ENCODE assay signal across 12 mouse cellular contexts in the genomic region with DNA sequence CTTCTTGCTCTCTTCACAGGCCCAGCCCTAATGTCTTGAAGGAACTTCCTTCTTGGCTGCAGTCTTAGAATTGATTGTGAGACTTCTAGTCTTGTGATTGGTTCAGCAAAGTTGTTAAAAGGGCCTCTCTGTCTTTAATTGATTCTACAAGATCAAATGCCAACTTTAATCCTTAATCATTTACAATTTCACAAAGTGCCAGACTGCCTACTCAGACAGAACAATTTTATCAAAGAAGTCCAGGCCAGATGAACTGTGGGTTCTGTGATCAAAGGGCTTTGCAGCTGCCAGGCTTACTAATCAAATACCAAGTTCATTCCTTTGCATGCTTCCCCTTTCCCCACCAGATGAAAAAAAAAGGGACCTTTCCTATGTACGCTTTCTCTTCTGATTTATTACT. TPM values are rescaled to one million over a fixed set of nuclear protein-coding genes. Genes with fewer than 3 reads are reported as not detected.
DNase-seq lines count a peak whose midpoint lies in the region; ATAC-seq lines count a peak whose summit lies in the region.
"Had no signal": no experiment of that assay in that cellular context is flagged by ENCODE, and none has a peak within 500 bp of the region (broad histone marks: within the 10 kb centered on the region; RNA-seq: fewer than 3 reads in every experiment).

No protein-coding gene starts in this region.

- no peak for DNase-seq in liver, embryonic 11.5 days (ENCODE audit: low spot score)
- peak; percentile 49 to 78 for DNase-seq in kidney, adult 8-10 months
- DNase-seq in splenic B cell, adult 2 months (ENCODE audit: low read depth, low spot score) = peak; percentile 20
- no peak for DNase-seq in urinary bladder, adult 2 months (ENCODE audit: low spot score)
- DNase-seq: right cerebral cortex, postnatal 25 days had no signal

- ATAC-seq in liver, embryonic 16.5 days (ENCODE audit: low read depth) = no peak
- no peak for ATAC-seq in liver, embryonic 11.5 days (replicated peaks; ENCODE audit: low FRiP score)
- peak; percentile 71 for ATAC-seq in common myeloid progenitor, adult 5-6 weeks (replicated peaks; ENCODE audit: low read depth, poor library complexity, severe bottlenecking)
- ATAC-seq in hindbrain, embryonic 13.5 days (ENCODE audit: low FRiP score) = no peak
- ATAC-seq: activated CD4-positive, CD25-positive, alpha-beta regulatory T cell, adult 4 months had no signal

- 42% methylated on average over 1 of the region's 1 CpGs for WGBS in liver, embryonic 16.5 days (ENCODE audit: insufficient replicate concordance)
- 75% methylated on average over 1 of the region's 1 CpGs for WGBS in liver, embryonic 11.5 days
- WGBS in hindbrain, embryonic 13.5 days = 83% methylated on average over 1 of the region's 1 CpGs

- no peaks in the 10 kb centered on the region for H3K27me3 ChIP-seq in liver, embryonic 16.5 days (ENCODE audit: control insufficient read depth, insufficient read depth, low read depth, low read length)
- no peaks in the 10 kb centered on the region for H3K27me3 ChIP-seq in liver, embryonic 11.5 days (replicated peaks; ENCODE audit: control insufficient read depth, insufficient read depth, low read length)
- no peaks in the 10 kb centered on the region for H3K27me3 ChIP-seq in splenic B cell, adult 2 months (ENCODE audit: control insufficient read depth, insufficient read depth, low read length, poor library complexity, severe bottlenecking)
- H3K27me3 ChIP-seq in hindbrain, embryonic 13.5 days = no peaks in the 10 kb centered on the region
- H3K27me3 ChIP-seq: heart, embryonic 13.5 days; neural tube, embryonic 12.5 days had no signal

- H3K27ac ChIP-seq in liver, embryonic 16.5 days (ENCODE audit: low read length) = peak overlapping the region; percentile 37; the same call in 1 of the 2 replicates
- no peak overlapping the region for H3K27ac ChIP-seq in liver, embryonic 11.5 days (ENCODE audit: low read depth, low read length)
- no peak overlapping the region for H3K27ac ChIP-seq in hindbrain, embryonic 13.5 days
- H3K27ac ChIP-seq: neural tube, embryonic 12.5 days had no signal

- H3K4me3 ChIP-seq in liver, embryonic 16.5 days (ENCODE audit: low read depth, low read length) = no peak overlapping the region
- no peak overlapping the region for H3K4me3 ChIP-seq in liver, embryonic 11.5 days (ENCODE audit: low read depth, low read length)
- no peak overlapping the region for H3K4me3 ChIP-seq in hindbrain, embryonic 13.5 days
- H3K4me3 ChIP-seq: heart, embryonic 13.5 days; neural tube, embryonic 12.5 days had no signal

- H3K4me2 ChIP-seq in liver, embryonic 16.5 days (ENCODE audit: low read depth, low read length) = no peak overlapping the region
- no peak overlapping the region for H3K4me2 ChIP-seq in liver, embryonic 11.5 days
- no peak overlapping the region for H3K4me2 ChIP-seq in hindbrain, embryonic 13.5 days
- H3K4me2 ChIP-seq: heart, embryonic 13.5 days; neural tube, embryonic 12.5 days had no signal

- no peaks in the 10 kb centered on the region for H3K9me3 ChIP-seq in liver, embryonic 16.5 days (replicated peaks; ENCODE audit: control insufficient read depth, low read length)
- no peaks in the 10 kb centered on the region for H3K9me3 ChIP-seq in liver, embryonic 11.5 days (ENCODE audit: control insufficient read depth, low read length)
- no peaks in the 10 kb centered on the region for H3K9me3 ChIP-seq in hindbrain, embryonic 13.5 days
- H3K9me3 ChIP-seq: heart, embryonic 13.5 days; neural tube, embryonic 12.5 days had no signal

- no peak overlapping the region for H3K9ac ChIP-seq in liver, embryonic 16.5 days (ENCODE audit: low read depth, low read length)
- no peak overlapping the region for H3K9ac ChIP-seq in liver, embryonic 11.5 days (ENCODE audit: low read depth, low read length)
- H3K9ac ChIP-seq in hindbrain, embryonic 13.5 days = no peak overlapping the region
- H3K9ac ChIP-seq: heart, embryonic 13.5 days had no signal

- H3K36me3 ChIP-seq in liver, embryonic 16.5 days (ENCODE audit: control insufficient read depth, insufficient read depth) = no peaks in the 10 kb centered on the region
- H3K36me3 ChIP-seq in liver, embryonic 11.5 days (ENCODE audit: control insufficient read depth, insufficient read depth, low read length) = no peaks in the 10 kb centered on the region
- no peaks in the 10 kb centered on the region for H3K36me3 ChIP-seq in splenic B cell, adult 2 months (ENCODE audit: control insufficient read depth, insufficient read depth, low read length, poor library complexity, severe bottlenecking)
- H3K36me3 ChIP-seq in hindbrain, embryonic 13.5 days = 0 out of 2 replicates have a peak, but pooled peaks cover 4% of the 10 kb centered on the region

- H3K4me1 ChIP-seq in liver, embryonic 16.5 days (ENCODE audit: control insufficient read depth, low read depth, low read length) = peaks cover 17% of the 10 kb centered on the region
- H3K4me1 ChIP-seq in liver, embryonic 11.5 days (replicated peaks; ENCODE audit: control insufficient read depth, insufficient read depth, low read length) = peaks cover 6% of the 10 kb centered on the region; the same call in 1 of the 2 replicates
- H3K4me1 ChIP-seq in hindbrain, embryonic 13.5 days (replicated peaks) = peaks cover 6% of the 10 kb centered on the region

RNA-seq across cellular contexts. Expression of a gene that starts 13.4 kb away (rescaled TPM):
- 0.39 and 0.77 TPM in 2 replicates for polyA plus RNA-seq in liver, embryonic 16.5 days (2015; fragmentation: Nextera tagmentation; extraction: Ambion mirVana)
- 1.7 and 2.0 TPM in 2 replicates for polyA plus RNA-seq in liver, embryonic 11.5 days (2014; fragmentation: Nextera tagmentation; extraction: Ambion mirVana)
- total RNA-seq in common myeloid progenitor, adult 5-6 weeks (2017) = 0.15 TPM in 1 of 2 replicates, not detected in the other
- polyA plus RNA-seq in hindbrain, embryonic 13.5 days (2015; fragmentation: Nextera tagmentation; extraction: Ambion mirVana) = 1.4 TPM in 2 replicates
- 0.04 TPM in 1 of 2 replicates, not detected in the other for polyA plus RNA-seq in urinary bladder, adult 2 months (2012; rRNA removed)
- total RNA-seq: left cerebral cortex, postnatal 36 days had no signal

RNA-seq across cellular contexts. Expression of a gene that starts 21.5 kb away (rescaled TPM):
- polyA plus RNA-seq in liver, embryonic 16.5 days (2015; fragmentation: Nextera tagmentation; extraction: Ambion mirVana) = 5.9 and 6.6 TPM in 2 replicates
- 12.4 and 13.1 TPM in 2 replicates for polyA plus RNA-seq in liver, embryonic 11.5 days (2014; fragmentation: Nextera tagmentation; extraction: Ambion mirVana)
- total RNA-seq in common myeloid progenitor, adult 5-6 weeks (2017) = 16.2 and 25.1 TPM in 2 replicates
- polyA plus RNA-seq in hindbrain, embryonic 13.5 days (2015; fragmentation: Nextera tagmentation; extraction: Ambion mirVana) = 8.6 and 10.1 TPM in 2 replicates
- polyA plus RNA-seq in urinary bladder, adult 2 months (2012; rRNA removed) = 8.1 and 8.2 TPM in 2 replicates

RNA-seq across cellular contexts. Expression of a gene that starts 21.6 kb away (rescaled TPM):
- 59.2 and 59.4 TPM in 2 replicates for polyA plus RNA-seq in liver, embryonic 16.5 days (2015; fragmentation: Nextera tagmentation; extraction: Ambion mirVana)
- polyA plus RNA-seq in liver, embryonic 11.5 days (2014; fragmentation: Nextera tagmentation; extraction: Ambion mirVana) = 159 and 166 TPM in 2 replicates
- 391 and 469 TPM in 2 replicates for total RNA-seq in common myeloid progenitor, adult 5-6 weeks (2017)
- 186 and 191 TPM in 2 replicates for polyA plus RNA-seq in hindbrain, embryonic 13.5 days (2015; fragmentation: Nextera tagmentation; extraction: Ambion mirVana)
- 67.1 and 80.0 TPM in 2 replicates for polyA plus RNA-seq in urinary bladder, adult 2 months (2012; rRNA removed)

RNA-seq across cellular contexts. Expression of a gene that starts 44.6 kb away (rescaled TPM):
- 189 and 239 TPM in 2 replicates for polyA plus RNA-seq in liver, embryonic 16.5 days (2015; fragmentation: Nextera tagmentation; extraction: Ambion mirVana)
- 505 and 532 TPM in 2 replicates for polyA plus RNA-seq in liver, embryonic 11.5 days (2014; fragmentation: Nextera tagmentation; extraction: Ambion mirVana)
- total RNA-seq in common myeloid progenitor, adult 5-6 weeks (2017) = 202 and 239 TPM in 2 replicates
- polyA plus RNA-seq in hindbrain, embryonic 13.5 days (2015; fragmentation: Nextera tagmentation; extraction: Ambion mirVana) = 482 and 500 TPM in 2 replicates
- 152 and 157 TPM in 2 replicates for polyA plus RNA-seq in urinary bladder, adult 2 months (2012; rRNA removed)

Comparison
In these comparisons a context has a peak if more than half of its experiments do, and no peak if none do; other contexts are left out.
1. DNase-seq: peak in kidney, adult 8-10 months (2 of 2) and splenic B cell, adult 2 months (single experiment); none in liver, embryonic 11.5 days (single experiment) and urinary bladder, adult 2 months (single experiment).